Mouse (Mus musculus) large intestine, adult 2 months (tissue): ENCODE results near the gene 9230112D13Rik. TPM values are rescaled to one million over a fixed set of nuclear protein-coding genes. Genes with fewer than 3 reads are reported as not detected.

Source experiments
- DNase-seq: peaks from one replicate; pipeline ENCODE4 v3.0.0-alpha.2; 2012; ENCODE audit warnings: low read depth, low spot score
- WGBS: fragments of 180-500 bp; shearing (Covaris S2); methylation state at CpG from one replicate; pipeline ENCODE4 v1.1.7; 2018; 5-methylcytosine and 5-hydroxymethylcytosine counted together
- polyA plus RNA-seq: library from polyadenylated mRNA; depleted of rRNA; stranded (reverse); fragments of >200 nt; gene quantifications from 2 replicates; pipeline ENCODE4 v1.2.3, GENCODE M21; 2012

9230112D13Rik gene
- polyA plus RNA-seq, 1 experiment = not detected

DNA sequence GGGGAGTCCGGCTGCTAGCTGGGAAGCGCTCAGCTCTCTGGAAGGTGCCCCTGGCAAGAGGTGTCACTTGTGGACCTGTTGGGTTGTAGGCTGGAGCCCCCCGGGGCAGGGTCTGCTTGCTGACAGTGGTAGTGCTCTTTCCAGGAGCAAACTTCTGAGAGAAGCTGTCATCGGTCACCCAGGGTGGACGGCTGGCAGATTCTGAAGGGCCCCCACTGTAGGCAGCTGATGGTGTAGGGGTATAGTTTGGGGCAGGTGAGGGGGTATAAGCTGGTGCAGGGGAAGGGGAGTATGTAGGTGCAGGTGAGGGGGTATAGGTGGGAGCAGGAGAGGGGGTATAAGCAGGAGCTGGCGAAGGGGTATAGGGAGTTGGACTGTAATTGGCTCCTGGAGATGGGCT lies 21.4 kb upstream of the 9230112D13Rik start:
- no peak for DNase-seq
- 85% methylated on average over 6 of the region's 6 CpGs for WGBS

- no peak for DNase-seq
- WGBS = 60% methylated on average over 6 of the region's 6 CpGs
These were observed 21.0 kb upstream of the 9230112D13Rik start for GRCm38 (mm10) chr14:34543596-34543995.

DNA sequence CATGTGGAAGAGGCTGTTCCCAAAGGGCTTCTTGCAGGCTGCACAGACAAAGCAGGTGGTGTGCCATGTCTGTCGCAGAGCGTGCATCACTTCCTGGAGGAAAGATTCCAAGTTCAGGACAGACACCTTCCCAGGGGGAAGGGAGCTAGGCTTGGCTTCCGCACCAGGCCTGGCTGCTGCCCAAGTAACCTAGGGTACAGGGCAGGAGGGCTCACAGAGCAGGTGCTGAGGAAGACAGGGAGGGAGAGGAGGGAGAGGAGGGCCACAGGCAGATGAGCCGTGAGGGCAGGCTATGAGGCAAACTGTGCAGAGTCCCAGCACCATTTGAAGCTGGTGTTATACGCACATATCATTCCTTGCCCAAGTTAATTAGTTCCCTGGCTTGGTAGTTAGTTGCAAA lies 19.3 kb upstream of the 9230112D13Rik start:
- no peak for DNase-seq
- WGBS = 37% methylated on average over 5 of the region's 5 CpGs

- no peak for DNase-seq
- 21% methylated on average over 17 of the region's 17 CpGs for WGBS
These were observed 18.1 kb upstream of the 9230112D13Rik start for GRCm38 (mm10) chr14:34540685-34541162.

GRCm38 (mm10) chr14:34535883-34536282 lies 13.3 kb upstream of the 9230112D13Rik start:
- DNase-seq = no peak
- WGBS = 31% methylated on average over 4 of the region's 4 CpGs

DNA sequence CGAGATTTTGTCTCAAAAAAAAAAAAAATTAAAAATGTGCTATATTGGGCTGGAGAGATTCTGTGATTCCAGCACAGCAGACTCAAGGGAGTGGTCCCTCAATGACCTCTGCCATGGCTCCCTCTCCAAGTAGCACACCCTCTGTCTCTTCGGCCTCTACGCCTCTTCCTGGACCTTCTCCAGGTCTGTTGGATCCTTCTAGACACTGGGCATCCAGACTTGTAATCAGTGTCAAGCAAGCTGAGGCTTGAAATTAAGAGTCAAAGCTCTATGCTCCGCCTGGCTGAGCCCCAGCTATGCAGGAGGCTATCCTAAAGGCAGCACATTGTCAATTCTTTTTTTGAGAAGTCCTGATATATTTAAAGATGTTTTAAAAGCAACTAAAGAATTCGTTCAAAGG lies 10.9 kb upstream of the 9230112D13Rik start:
- 71% methylated on average over 5 of the region's 5 CpGs for WGBS

GRCm38 (mm10) chr14:34532536-34532935 lies 9.9 kb upstream of the 9230112D13Rik start:
- WGBS = 51% methylated on average over 6 of the region's 6 CpGs

More for the DNA sequence above, 10.9 kb upstream of the 9230112D13Rik start:
- no peak for DNase-seq

DNA sequence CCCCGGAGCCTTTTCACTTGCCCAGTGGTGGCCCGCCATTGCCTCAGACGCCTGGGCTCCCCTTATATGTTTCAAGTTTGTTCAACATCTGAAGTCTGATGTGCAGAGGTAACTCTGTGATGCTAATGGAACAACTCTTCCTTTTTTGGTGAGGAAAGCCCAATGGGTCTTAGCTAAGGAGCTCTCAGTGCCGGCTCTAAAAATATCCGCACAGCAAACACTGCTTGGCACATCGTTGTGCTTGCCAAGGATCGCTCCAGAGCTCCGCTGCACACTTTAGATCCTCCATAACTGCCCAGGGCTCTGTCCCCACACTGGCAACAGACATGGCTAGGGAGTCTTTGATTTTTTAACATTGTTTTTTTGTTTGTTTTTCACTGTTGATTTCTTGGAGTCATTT lies 6.2 kb upstream of the 9230112D13Rik start:
- 73% methylated on average over 8 of the region's 8 CpGs for WGBS
- DNase-seq = no peak

More at GRCm38 (mm10) chr14:34532536-34532935, 9.9 kb upstream of the 9230112D13Rik start:
- DNase-seq = no peak

- no peak for DNase-seq
- WGBS = 70% methylated on average over 8 of the region's 8 CpGs
These were observed 4.5 kb downstream of the 9230112D13Rik start for GRCm38 (mm10) chr14:34517959-34518544.

DNA sequence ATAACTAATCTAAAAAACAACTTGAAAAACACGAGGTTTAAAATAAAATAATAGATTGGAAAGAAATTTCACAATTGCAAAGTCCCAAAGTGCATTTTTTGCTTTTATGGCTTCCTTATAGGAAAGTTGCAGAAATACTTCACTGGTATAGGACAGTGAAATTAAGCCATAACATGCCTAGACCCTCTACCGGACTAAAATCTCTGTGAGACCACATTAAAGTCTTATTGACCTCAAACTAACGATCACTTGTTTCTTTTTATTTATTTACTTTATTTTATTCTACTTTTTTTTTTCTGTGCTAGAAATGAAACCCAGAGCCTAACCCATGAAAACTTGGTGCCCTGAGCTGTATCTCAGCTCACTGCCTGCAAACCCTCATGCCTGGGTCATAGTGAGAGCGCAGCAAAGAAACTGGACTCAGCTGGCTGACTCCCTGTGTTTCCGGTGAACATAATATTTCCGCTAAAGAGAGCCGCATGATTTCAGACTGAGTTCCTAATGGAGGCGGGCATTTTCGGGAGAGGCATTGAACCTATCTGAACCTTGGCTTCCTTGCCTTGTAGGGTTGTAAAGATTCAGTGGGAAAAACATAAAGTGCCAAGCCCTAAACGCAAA lies 5.5 kb downstream of the 9230112D13Rik start:
- 30% methylated on average over 10 of the region's 10 CpGs for WGBS
- peak; percentile 84 for DNase-seq

- WGBS = 82% methylated on average over 5 of the region's 5 CpGs
- no peak for DNase-seq
These were observed 6.7 kb downstream of the 9230112D13Rik start for GRCm38 (mm10) chr14:34515860-34516259.

GRCm38 (mm10) chr14:34514120-34514519 lies 8.5 kb downstream of the 9230112D13Rik start:
- WGBS = 15% methylated on average over 6 of the region's 6 CpGs
- DNase-seq = no peak

DNA sequence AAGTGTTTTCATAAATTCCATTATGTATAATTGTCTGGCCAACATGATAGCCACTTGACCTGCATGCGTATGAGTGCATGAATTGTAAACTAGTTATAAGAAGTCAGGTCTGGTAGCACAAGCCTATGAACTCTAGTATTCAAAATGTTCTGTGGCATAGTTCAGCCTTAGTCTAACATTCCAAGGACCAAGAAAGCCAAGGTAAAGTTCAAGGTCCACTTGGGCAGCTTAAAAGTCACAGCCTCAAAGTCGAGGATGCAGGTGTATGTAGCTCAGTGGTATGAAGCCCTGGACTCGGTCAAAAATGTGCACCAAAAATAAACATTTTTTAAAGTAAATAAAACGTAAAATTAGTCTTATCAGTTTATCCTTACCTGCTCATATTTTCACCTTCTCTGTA lies 10.0 kb downstream of the 9230112D13Rik start:
- 43% methylated on average over 4 of the region's 4 CpGs for WGBS
- DNase-seq = no peak

- DNase-seq = no peak
- WGBS = 56% methylated on average over 11 of the region's 11 CpGs
These were observed 10.7 kb downstream of the 9230112D13Rik start for GRCm38 (mm10) chr14:34511901-34512300.

GRCm38 (mm10) chr14:34508842-34509439 lies 13.7 kb downstream of the 9230112D13Rik start:
- WGBS = 44% methylated on average over 7 of the region's 7 CpGs
- no peak for DNase-seq

DNA sequence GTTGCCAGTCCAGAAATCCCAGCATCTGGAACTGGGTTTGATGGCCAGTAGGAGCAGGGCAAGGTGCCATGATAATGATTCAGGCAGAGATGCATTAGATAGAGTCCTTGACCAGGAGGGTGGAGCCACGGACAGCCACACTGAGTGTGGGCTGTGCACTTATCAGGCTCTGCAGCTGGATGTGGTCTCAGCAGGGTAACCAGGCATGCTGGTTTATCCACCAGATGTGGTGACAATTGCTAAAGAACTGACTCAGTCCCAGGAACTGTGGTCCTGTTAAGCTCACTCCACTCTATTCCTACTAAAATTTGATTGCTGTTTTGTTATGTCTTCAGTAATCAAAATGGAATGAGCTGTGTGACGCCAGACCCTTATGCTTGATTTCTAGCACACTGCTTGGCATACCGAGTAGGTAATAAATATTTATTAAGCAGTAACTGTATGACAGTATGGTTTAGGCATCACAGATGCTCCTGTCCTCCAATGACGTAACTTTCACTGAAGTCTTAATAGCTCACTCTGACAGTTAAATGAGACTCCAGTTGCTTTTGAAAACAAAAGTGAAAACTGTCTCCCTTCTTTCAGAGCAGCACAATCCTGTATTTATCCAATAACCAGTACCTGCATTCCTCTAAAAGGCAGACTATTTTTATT lies 14.3 kb downstream of the 9230112D13Rik start:
- no peak for DNase-seq
- WGBS = 46% methylated on average over 4 of the region's 4 CpGs

- 32% methylated on average over 7 of the region's 7 CpGs for WGBS
- DNase-seq = no peak
These were observed 17.3 kb downstream of the 9230112D13Rik start for GRCm38 (mm10) chr14:34505309-34505708.

DNA sequence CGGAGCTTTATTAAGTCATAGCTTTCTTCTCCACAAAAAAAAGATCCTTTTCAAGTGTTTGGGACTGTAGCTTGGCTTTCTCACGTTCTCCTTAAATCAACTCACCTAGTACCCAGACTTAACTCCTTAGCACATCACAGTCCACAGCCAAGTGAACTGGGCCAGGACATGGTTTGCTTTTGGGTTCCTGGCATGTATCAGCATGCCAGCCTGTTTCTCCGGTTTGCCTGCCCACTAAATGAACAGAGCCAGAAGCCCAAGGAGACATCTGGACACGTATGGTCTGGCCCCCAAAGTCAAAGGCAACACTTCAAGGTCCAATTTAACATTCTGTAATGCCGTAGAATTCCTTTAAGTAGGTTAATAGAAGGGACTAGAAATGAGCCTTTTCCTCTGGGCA lies 18.2 kb downstream of the 9230112D13Rik start:
- whole genome bisulfite sequencing = 85% methylated on average over 5 of the region's 5 CpGs

DNA sequence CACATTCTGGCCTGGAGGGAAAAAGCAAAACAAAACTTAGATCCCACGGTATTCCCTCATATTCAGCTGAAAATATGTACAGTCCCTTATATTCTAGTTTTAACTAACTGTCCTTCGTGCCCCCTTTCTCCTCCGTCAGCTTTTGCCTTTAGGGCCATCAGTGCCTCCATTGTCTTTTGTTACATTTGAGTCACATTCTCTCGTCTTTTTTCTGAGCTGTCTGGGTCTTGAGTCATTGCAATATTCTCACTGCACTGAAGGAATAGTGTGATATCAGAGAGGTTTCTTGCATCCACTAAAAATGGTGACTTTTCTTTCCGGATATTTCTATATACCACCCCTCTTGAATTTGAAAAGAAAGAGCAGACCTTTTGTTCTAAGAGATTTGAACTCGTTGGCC lies 18.8 kb downstream of the 9230112D13Rik start:
- 74% methylated on average over 6 of the region's 6 CpGs for WGBS

More for the DNA sequence above, 18.2 kb downstream of the 9230112D13Rik start:
- no peak for DNase-seq

DNA sequence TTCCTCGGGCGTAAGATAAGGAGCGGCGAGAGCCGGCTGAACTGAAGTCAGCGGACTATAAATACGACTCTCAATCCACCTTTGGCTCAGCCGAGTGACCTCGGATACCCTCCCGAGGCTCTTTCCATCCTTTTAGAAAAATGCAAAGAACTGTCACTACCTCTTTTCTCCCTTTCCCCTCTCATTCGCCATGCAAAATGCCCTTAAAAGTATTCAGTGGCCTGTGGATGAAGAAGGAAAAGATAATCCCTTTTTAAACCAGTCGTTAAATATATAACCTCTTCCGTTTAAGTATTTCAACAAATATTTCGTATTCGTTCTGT lies 19.3 kb downstream of the 9230112D13Rik start, which contains the start of gene Bmpr1a:
Bmpr1a (minus strand) TSS at position 17 of the 323 bp plus-strand sequence.
- DNase-seq = no peak
- 15% methylated on average over 15 of the region's 15 CpGs for WGBS

More for the DNA sequence above, 18.8 kb downstream of the 9230112D13Rik start:
- no peak for DNase-seq
